Mouse (Mus musculus): Measurements from ENCODE around the gene Map3k11. TPM values are rescaled to one million over a fixed set of nuclear protein-coding genes. Genes with fewer than 3 reads are reported as not detected.

The Map3k11 gene
- polyA plus RNA-seq, 1 experiment = 73.4 TPM

DNA sequence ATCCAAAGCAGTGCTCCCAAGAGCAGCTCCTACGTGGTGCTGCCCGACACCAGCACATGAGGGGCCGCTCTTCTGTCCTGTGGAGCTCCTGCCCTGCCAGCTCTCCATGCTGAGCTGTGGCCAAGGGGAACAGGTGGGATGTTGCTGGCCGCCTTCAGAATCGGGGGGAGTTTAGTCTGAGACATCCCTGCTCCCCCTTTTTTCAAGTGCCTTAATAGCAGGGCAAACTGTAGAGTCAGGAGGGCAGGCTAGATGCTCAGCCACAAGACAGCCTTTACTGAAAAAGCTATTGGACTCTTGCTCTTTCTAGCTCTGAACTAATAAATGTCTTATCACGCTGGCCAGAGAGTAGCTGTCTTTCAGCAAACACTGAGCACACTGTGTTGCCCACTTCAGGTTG lies 40.8 kb upstream of the Map3k11 start:
- no peak overlapping the region for H3K4me3 ChIP-seq (ENCODE audit: extremely low read depth, insufficient read depth, insufficient read length)
- no peak for TF ChIP-seq POLR2A (IDR thresholded peaks at IDR 0.05; ENCODE audit: low read depth, low read length)
- no peak for TF ChIP-seq CTCF (IDR thresholded peaks at IDR 0.05; ENCODE audit: extremely low read depth, insufficient read depth, insufficient read length, insufficient replicate concordance)
- 95% methylated on average over 6 of the region's 6 CpGs for WGBS
- H3K4me1 ChIP-seq (ENCODE audit: control insufficient read depth, insufficient read depth, insufficient read length) = peaks cover 13% of the 10 kb centered on the region; the same call in 1 of the 2 replicates
- no peak for DNase-seq (ENCODE audit: low read depth in 1 of 2, low spot score in 2 of 2)
- H3K27ac ChIP-seq (ENCODE audit: insufficient read depth, low read length) = no peak overlapping the region
- peaks cover 57% of the 10 kb centered on the region for H3K36me3 ChIP-seq (ENCODE audit: control insufficient read depth, insufficient read depth, low read length)
- H3K27me3 ChIP-seq (ENCODE audit: control insufficient read depth, insufficient read depth, low read length) = no peaks in the 10 kb centered on the region

GRCm38 (mm10) chr19:5648401-5649297 lies 39.9 kb upstream of the Map3k11 start:
- H3K27ac ChIP-seq (ENCODE audit: insufficient read depth, low read length) = peak overlapping the region; percentile 69
- peaks cover 59% of the 10 kb centered on the region for H3K36me3 ChIP-seq (ENCODE audit: control insufficient read depth, insufficient read depth, low read length)
- no peak for TF ChIP-seq POLR2A (IDR thresholded peaks at IDR 0.05; ENCODE audit: low read depth, low read length)
- no peak for TF ChIP-seq CTCF (IDR thresholded peaks at IDR 0.05; ENCODE audit: extremely low read depth, insufficient read depth, insufficient read length, insufficient replicate concordance)
- peak overlapping the region; percentile 41; the same call in 1 of the 2 replicates for H3K4me3 ChIP-seq (ENCODE audit: extremely low read depth, insufficient read depth, insufficient read length)
- 10% methylated on average over 26 of the region's 26 CpGs for WGBS
- peak; percentile 76 to 85 for DNase-seq (ENCODE audit: low read depth in 1 of 2, low spot score in 2 of 2)
- H3K4me1 ChIP-seq (ENCODE audit: control insufficient read depth, insufficient read depth, insufficient read length) = peaks cover 13% of the 10 kb centered on the region; the same call in 1 of the 2 replicates
- H3K27me3 ChIP-seq (ENCODE audit: control insufficient read depth, insufficient read depth, low read length) = no peaks in the 10 kb centered on the region

DNA sequence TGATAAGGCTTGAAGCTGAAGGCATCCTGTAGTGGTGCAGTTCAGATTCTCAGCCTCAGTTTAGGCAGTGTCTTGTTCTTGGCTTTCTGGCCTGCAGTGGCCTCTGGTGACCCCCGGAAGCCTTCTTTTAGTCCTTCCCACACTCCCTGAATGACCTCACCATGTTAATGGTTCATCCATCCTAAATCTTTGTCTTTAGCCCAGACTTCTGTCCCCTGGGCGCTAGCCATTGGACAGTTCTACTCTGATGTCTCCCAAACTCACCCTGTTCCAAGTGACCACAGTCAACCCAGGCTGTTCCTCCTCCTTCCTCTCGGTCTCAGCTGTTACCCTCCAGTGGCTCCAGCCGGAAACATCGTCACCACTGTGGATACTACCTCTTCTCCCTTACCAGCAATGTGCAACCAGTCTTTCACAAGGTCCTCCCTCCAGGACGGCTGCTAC lies 39.2 kb upstream of the Map3k11 start:
- no peak for DNase-seq (ENCODE audit: low read depth in 1 of 2, low spot score in 2 of 2)
- H3K4me3 ChIP-seq (ENCODE audit: extremely low read depth, insufficient read depth, insufficient read length) = no peak overlapping the region; the same call in 1 of the 2 replicates

GRCm38 (mm10) chr19:5651502-5652274 lies 36.9 kb upstream of the Map3k11 start:
- peaks cover 13% of the 10 kb centered on the region; the same call in 1 of the 2 replicates for H3K4me1 ChIP-seq (ENCODE audit: control insufficient read depth, insufficient read depth, insufficient read length)
- no peak overlapping the region for H3K27ac ChIP-seq (ENCODE audit: insufficient read depth, low read length)
- WGBS = 88% methylated on average over 13 of the region's 13 CpGs
- H3K36me3 ChIP-seq (ENCODE audit: control insufficient read depth, insufficient read depth, low read length) = peaks cover 71% of the 10 kb centered on the region
- no peak overlapping the region for H3K4me3 ChIP-seq (ENCODE audit: extremely low read depth, insufficient read depth, insufficient read length)
- TF ChIP-seq POLR2A (IDR thresholded peaks at IDR 0.05; ENCODE audit: low read depth, low read length) (no peak), CTCF (IDR thresholded peaks at IDR 0.05; ENCODE audit: extremely low read depth, insufficient read depth, insufficient read length, insufficient replicate concordance) (no peak)
- H3K27me3 ChIP-seq (ENCODE audit: control insufficient read depth, insufficient read depth, low read length) = no peaks in the 10 kb centered on the region
- DNase-seq (ENCODE audit: low read depth in 1 of 2, low spot score in 2 of 2) = peak in 1 of 2 experiments; percentile 3

More for the DNA sequence above, 39.2 kb upstream of the Map3k11 start:
- TF ChIP-seq POLR2A (IDR thresholded peaks at IDR 0.05; ENCODE audit: low read depth, low read length) = no peak
- no peak for TF ChIP-seq CTCF (IDR thresholded peaks at IDR 0.05; ENCODE audit: extremely low read depth, insufficient read depth, insufficient read length, insufficient replicate concordance)
- peak overlapping the region; percentile 28 for H3K27ac ChIP-seq (ENCODE audit: insufficient read depth, low read length)
- H3K36me3 ChIP-seq (ENCODE audit: control insufficient read depth, insufficient read depth, low read length) = peaks cover 64% of the 10 kb centered on the region
- 37% methylated on average over 6 of the region's 6 CpGs for WGBS
- peaks cover 13% of the 10 kb centered on the region; the same call in 1 of the 2 replicates for H3K4me1 ChIP-seq (ENCODE audit: control insufficient read depth, insufficient read depth, insufficient read length)
- no peaks in the 10 kb centered on the region for H3K27me3 ChIP-seq (ENCODE audit: control insufficient read depth, insufficient read depth, low read length)

GRCm38 (mm10) chr19:5652570-5652969 lies 36.0 kb upstream of the Map3k11 start:
- H3K4me1 ChIP-seq (ENCODE audit: control insufficient read depth, insufficient read depth, insufficient read length) = peaks cover 13% of the 10 kb centered on the region; the same call in 1 of the 2 replicates
- no peak for TF ChIP-seq POLR2A (IDR thresholded peaks at IDR 0.05; ENCODE audit: low read depth, low read length)
- no peak for TF ChIP-seq CTCF (IDR thresholded peaks at IDR 0.05; ENCODE audit: extremely low read depth, insufficient read depth, insufficient read length, insufficient replicate concordance)
- no peaks in the 10 kb centered on the region for H3K27me3 ChIP-seq (ENCODE audit: control insufficient read depth, insufficient read depth, low read length)
- WGBS = 91% methylated on average over 6 of the region's 6 CpGs
- peaks cover 68% of the 10 kb centered on the region for H3K36me3 ChIP-seq (ENCODE audit: control insufficient read depth, insufficient read depth, low read length)
- H3K4me3 ChIP-seq (ENCODE audit: extremely low read depth, insufficient read depth, insufficient read length) = no peak overlapping the region
- no peak overlapping the region for H3K27ac ChIP-seq (ENCODE audit: insufficient read depth, low read length)
- DNase-seq (ENCODE audit: low read depth in 1 of 2, low spot score in 2 of 2) = no peak

GRCm38 (mm10) chr19:5653969-5654719 lies 34.4 kb upstream of the Map3k11 start:
- DNase-seq (ENCODE audit: low read depth in 1 of 2, low spot score in 2 of 2) = no peak
- WGBS = 95% methylated on average over 62 of the region's 62 CpGs
- no peak overlapping the region for H3K27ac ChIP-seq (ENCODE audit: insufficient read depth, low read length)
- TF ChIP-seq CTCF (IDR thresholded peaks at IDR 0.05; ENCODE audit: extremely low read depth, insufficient read depth, insufficient read length, insufficient replicate concordance) (no peak), POLR2A (IDR thresholded peaks at IDR 0.05; ENCODE audit: low read depth, low read length) (no peak)
- peaks cover 79% of the 10 kb centered on the region for H3K36me3 ChIP-seq (ENCODE audit: control insufficient read depth, insufficient read depth, low read length)
- no peak overlapping the region for H3K4me3 ChIP-seq (ENCODE audit: extremely low read depth, insufficient read depth, insufficient read length)
- peaks cover 7% of the 10 kb centered on the region; the same call in 1 of the 2 replicates for H3K4me1 ChIP-seq (ENCODE audit: control insufficient read depth, insufficient read depth, insufficient read length)
- H3K27me3 ChIP-seq (ENCODE audit: control insufficient read depth, insufficient read depth, low read length) = no peaks in the 10 kb centered on the region
